Mouse (Mus musculus) C2C12 (cell line): ENCODE results near the gene Ipo7. TPM values are rescaled to one million over a fixed set of nuclear protein-coding genes. Genes with fewer than 3 reads are reported as not detected.

Experiments
- H3K27me3 ChIP-seq: one replicate; pipeline ENCODE4 v1.6.1; 2011; ENCODE audit not compliant: control insufficient read depth, insufficient read depth, insufficient read length
- H3K36me3 ChIP-seq: one replicate; pipeline ENCODE4 v1.6.1; 2011; ENCODE audit not compliant: control insufficient read depth, insufficient read depth
- H3K4me3 ChIP-seq: one replicate; pipeline ENCODE4 v1.5.1; 2011; ENCODE audit warnings: mild to moderate bottlenecking, control low read depth; ENCODE audit not compliant: poor library complexity, insufficient read depth, severe bottlenecking
- H3K79me2 ChIP-seq: one replicate; pipeline ENCODE4 v1.6.1; 2011; ENCODE audit not compliant: control insufficient read depth, insufficient read depth
- H3K79me3 ChIP-seq: one replicate; pipeline ENCODE4 v1.6.1; 2011; ENCODE audit warnings: low read depth, control low read depth
- H3ac ChIP-seq: one replicate; pipeline ENCODE3; 2011; ENCODE audit warnings: low read depth; ENCODE audit not compliant: control insufficient read depth, insufficient read length
- CEBPB ChIP-seq: IDR thresholded peaks from one replicate; pipeline ENCODE4 v1.6.1; 2011; ENCODE audit warnings: low read depth, mild to moderate bottlenecking, control low read depth, moderate library complexity
- CTCF ChIP-seq: IDR thresholded peaks from one replicate; pipeline ENCODE4 v1.5.1; 2011; ENCODE audit not compliant: control insufficient read depth, insufficient read depth, insufficient read length
- FOSL1 ChIP-seq: IDR thresholded peaks from one replicate; pipeline ENCODE4 v1.8.0; 2011; ENCODE audit warnings: mild to moderate bottlenecking, low read length; ENCODE audit not compliant: poor library complexity, insufficient read depth, severe bottlenecking
- MAX ChIP-seq: IDR thresholded peaks from one replicate; pipeline ENCODE4 v1.6.1; 2011; ENCODE audit warnings: mild to moderate bottlenecking, control low read depth
- MYOD1 ChIP-seq: IDR thresholded peaks from one replicate; pipeline ENCODE4 v1.6.1; 2011; ENCODE audit warnings: low read depth; ENCODE audit not compliant: control insufficient read depth, insufficient read length
- MYOG ChIP-seq: IDR thresholded peaks from one replicate; pipeline ENCODE4 v1.6.1; 2011; ENCODE audit not compliant: control insufficient read depth, insufficient read length; ENCODE audit errors: extremely low read depth
- USF1 ChIP-seq: IDR thresholded peaks from one replicate; pipeline ENCODE4 v1.6.1; 2011; ENCODE audit warnings: low read depth, mild to moderate bottlenecking, control low read depth, moderate library complexity
- polyA plus RNA-seq: library from polyadenylated mRNA; unstranded; fragments of >200 nt; fragmentation: generic; extraction: Trizol; gene quantifications from one replicate; pipeline ENCODE4 v1.2.1, GENCODE M21; 2012; ENCODE audit warnings: missing spikeins

The Ipo7 gene
- polyA plus RNA-seq, 1 experiment, result 29.1 TPM

DNA sequence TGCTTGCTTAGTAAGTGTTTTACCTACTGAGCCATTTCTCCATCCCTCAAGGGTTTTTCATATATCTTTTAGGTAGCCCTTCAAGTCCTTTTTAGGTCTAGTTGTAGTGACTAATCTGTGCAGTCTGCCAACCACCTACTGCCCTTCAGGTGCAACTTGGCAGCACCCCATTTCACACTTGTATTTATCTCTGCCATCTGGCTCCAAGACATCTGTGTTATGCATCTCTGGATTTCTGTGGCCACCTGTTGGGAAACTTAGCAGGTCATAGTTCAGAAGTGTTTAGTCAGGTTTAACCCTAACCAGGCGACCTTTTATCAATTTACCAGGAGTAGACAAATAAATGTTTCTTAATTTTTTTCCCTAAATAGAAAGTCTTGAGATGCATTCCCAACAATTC, 6.7 kb upstream of the Ipo7 start:
- H3K79me2 ChIP-seq, result no peaks in the 10 kb centered on the region
- H3ac ChIP-seq, result no peak overlapping the region
- TF ChIP-seq MYOD1 (no peak), FOSL1 (no peak), USF1 (no peak), CEBPB (no peak), MAX (no peak), MYOG (no peak), CTCF (no peak)
- no peaks in the 10 kb centered on the region for H3K79me3 ChIP-seq
- H3K4me3 ChIP-seq, result no peak overlapping the region
- H3K36me3 ChIP-seq, result no peaks in the 10 kb centered on the region
- H3K27me3 ChIP-seq, result no peaks in the 10 kb centered on the region

DNA sequence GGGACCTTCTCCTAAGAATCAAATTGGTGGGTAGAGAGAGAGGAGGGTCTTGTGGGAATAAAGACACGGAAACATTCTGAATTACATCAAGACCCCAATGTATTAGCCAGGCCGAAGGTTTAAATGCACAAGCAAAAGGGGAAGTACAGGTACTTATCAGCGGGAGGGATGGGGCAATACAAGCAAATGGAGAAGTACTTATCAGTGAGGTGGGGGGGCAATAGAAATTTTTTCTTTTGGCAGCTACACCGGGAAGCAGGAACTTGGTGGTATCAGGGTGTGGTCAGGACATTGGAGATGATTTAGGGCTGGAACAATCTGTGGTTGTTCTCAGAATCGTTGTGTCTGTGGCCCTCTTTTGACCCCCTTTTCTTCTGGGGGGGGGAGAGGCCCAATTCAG, 3.8 kb upstream of the Ipo7 start:
- Histone ChIP-seq H3K36me3 (no peaks in the 10 kb centered on the region), H3K4me3 (no peak overlapping the region), H3K27me3 (no peaks in the 10 kb centered on the region), H3K79me3 (peaks cover 11% of the 10 kb centered on the region), H3K79me2 (peaks cover 12% of the 10 kb centered on the region), H3ac (no peak overlapping the region)
- TF ChIP-seq FOSL1 (no peak), CTCF (no peak), USF1 (no peak), CEBPB (no peak), MAX (no peak), MYOD1 (no peak), MYOG (no peak)

DNA sequence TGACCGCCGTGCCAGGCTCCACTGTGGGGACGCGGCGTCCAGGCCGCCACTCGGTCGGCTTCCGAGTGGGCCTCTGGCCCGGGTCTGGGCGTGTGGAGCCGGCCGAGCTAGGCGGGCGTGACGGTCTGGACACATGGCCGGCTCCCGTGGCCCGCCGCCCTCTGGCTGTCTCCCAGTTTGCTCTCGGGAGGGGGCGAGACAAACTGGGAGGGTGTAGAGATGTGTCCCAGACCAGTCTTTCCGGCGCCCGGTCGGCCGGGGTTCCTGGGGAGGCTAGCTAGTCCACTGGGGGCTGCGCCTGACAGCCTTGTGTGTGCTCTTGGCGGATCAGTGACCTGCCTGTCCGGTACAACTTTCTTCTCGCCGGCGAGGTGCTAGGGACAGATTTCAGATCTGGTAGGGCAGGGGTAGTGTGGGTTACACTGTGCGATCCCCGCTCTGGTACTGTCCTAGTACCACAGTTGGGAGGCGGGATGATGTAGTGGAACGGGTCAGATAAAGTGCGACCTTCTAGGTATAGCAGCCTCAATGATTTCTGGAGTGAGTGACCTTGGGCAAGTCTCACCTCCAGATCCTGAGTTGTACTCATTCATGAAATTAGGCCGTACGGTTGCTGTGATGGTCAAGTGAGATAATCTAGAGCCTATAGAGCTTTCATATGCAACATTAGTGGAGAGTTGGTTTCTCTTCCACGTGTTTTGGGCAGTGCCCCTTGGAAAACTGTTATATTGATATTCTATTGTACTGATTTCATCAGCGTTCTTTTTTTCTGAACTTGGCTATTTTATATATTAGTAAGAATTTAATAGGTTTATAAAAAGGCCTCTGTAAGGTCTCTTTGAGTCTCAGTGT, 783 bp downstream of the Ipo7 start:
- peak overlapping the region; percentile 94 for H3K4me3 ChIP-seq
- H3K79me2 ChIP-seq, result peaks cover 58% of the 10 kb centered on the region
- peak overlapping the region; percentile 94 for H3ac ChIP-seq
- no peaks in the 10 kb centered on the region for H3K27me3 ChIP-seq
- H3K79me3 ChIP-seq, result peaks cover 57% of the 10 kb centered on the region
- TF ChIP-seq CEBPB (no peak), CTCF (no peak), FOSL1 (no peak), MYOD1 (no peak), MYOG (no peak), MAX (no peak), USF1 (no peak)
- H3K36me3 ChIP-seq, result peaks cover 23% of the 10 kb centered on the region

DNA sequence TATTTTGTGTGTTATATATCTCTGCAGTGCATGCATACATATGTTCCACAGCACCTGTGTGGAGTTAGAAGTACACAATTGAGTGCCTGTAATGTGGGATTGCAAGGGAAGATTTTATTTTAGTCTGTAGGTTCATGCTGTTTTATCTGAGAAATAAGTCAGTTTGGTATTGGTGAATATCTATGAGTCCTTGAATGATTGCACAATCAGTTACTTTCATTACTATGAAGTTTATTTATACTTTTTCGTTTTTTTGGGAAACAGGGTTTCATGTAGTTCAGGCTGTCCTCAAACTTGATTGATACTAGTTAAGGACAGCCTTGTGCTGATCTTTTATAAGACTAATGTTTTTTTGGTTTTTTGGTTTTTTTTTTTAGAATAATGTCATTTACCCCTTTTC, 5.5 kb downstream of the Ipo7 start:
- Histone ChIP-seq H3K79me2 (peaks cover 100% of the 10 kb centered on the region), H3K36me3 (peaks cover 52% of the 10 kb centered on the region), H3K27me3 (no peaks in the 10 kb centered on the region), H3K4me3 (no peak overlapping the region), H3K79me3 (peaks cover 99% of the 10 kb centered on the region), H3ac (no peak overlapping the region)
- TF ChIP-seq MAX (no peak), CTCF (no peak), CEBPB (peak; percentile 63)

DNA sequence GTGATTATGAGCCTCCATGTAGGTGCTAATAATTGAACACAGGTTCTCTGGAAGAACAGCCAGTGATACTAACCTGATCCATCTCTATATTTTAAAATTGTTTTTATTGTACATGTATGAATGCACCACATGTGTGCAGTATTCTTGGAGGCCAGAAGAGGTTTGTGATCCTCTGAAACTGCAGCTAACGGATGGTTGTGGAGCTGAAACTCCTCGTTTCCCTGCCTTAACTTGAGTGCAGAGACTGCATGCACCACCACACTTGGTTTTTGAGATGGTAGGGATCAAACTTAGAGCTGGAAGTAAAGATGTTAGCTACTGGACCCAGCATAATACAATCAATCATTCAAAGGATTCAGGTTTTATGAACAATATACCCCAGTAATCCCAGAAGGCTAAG, 8.5 kb downstream of the Ipo7 start:
- Histone ChIP-seq H3K79me2 (peaks cover 100% of the 10 kb centered on the region), H3K4me3 (no peak overlapping the region), H3K79me3 (peaks cover 98% of the 10 kb centered on the region), H3ac (no peak overlapping the region), H3K36me3 (peaks cover 66% of the 10 kb centered on the region), H3K27me3 (no peaks in the 10 kb centered on the region)
- no peak for TF ChIP-seq FOSL1
- no peak for TF ChIP-seq USF1
- no peak for TF ChIP-seq MYOG
- no peak for TF ChIP-seq MYOD1
- no peak for TF ChIP-seq CEBPB
- no peak for TF ChIP-seq MAX
- no peak for TF ChIP-seq CTCF
